Mouse (Mus musculus): ENCODE results near the gene Gm8879.
"Not testable (repeated sequence)": the region's sequence is repeated elsewhere in the genome, so short reads cannot be mapped to it uniquely, and the experiment has no call there.

The Gm8879 gene

DNA sequence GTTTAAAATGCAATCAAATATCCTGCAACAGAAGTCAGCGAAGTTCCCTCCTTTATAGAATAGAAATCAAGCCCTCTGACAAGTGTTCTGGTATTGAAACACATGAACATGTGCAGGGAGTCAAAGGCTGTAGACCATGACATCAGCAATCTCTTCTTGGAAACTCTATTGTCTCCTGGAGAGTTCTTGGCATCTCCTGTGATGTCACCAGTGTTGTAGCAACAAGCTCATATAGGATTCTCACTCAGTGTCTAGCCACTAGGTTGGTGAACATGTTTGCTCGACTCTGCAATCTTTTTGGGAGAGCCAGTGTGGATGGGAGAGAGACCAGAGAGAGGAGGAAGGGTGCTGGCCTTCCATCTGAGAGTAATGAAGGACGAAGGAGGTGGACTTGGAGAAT lies at the start of gene Gm8879:
Gene Gm8879, plus strand, starts transcription at position 301 of the 400 bp plus-strand sequence.
- DNase-seq: not testable (repeated sequence)

DNA sequence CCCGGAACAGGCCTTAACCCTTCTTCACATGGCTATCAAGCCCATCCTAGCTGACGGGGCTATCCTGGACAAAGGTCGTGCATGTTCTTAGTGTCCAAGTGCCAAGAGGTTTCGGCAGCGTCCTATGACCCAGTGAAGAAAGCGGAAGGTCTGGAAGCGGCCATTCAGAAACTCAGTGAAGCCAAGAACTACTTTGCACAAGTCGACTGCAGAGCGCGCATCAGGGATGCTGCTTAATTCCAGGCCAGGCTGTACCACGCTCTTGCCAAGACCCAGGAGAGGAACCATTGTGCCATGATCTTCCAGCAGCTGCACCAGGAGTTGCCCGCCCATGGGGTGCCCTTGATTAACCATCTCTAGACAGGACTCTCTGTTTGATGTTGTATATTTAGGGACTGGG lies 10.6 kb downstream of the Gm8879 start:
- DNase-seq: peak; percentile 0

All from cerebellum, adult 11 months (tissue).